Mouse (Mus musculus) lung, adult 2 months (tissue): ENCODE measurements around the gene Timm29.

Source experiments
- CTCF ChIP-seq: fragments of 200-500 bp; IDR thresholded peaks from 2 replicates; pipeline ENCODE4 v1.5.1; 2011; ENCODE audit warnings: mild to moderate bottlenecking, low read length, control low read depth; ENCODE audit not compliant: insufficient read depth
- POLR2A ChIP-seq: fragments of 200-500 bp; IDR thresholded peaks from 2 replicates; pipeline ENCODE4 v1.6.1; 2011; ENCODE audit warnings: low read depth, mild to moderate bottlenecking, control low read depth, low read length, borderline replicate concordance; ENCODE audit errors: extremely low read depth

DNA sequence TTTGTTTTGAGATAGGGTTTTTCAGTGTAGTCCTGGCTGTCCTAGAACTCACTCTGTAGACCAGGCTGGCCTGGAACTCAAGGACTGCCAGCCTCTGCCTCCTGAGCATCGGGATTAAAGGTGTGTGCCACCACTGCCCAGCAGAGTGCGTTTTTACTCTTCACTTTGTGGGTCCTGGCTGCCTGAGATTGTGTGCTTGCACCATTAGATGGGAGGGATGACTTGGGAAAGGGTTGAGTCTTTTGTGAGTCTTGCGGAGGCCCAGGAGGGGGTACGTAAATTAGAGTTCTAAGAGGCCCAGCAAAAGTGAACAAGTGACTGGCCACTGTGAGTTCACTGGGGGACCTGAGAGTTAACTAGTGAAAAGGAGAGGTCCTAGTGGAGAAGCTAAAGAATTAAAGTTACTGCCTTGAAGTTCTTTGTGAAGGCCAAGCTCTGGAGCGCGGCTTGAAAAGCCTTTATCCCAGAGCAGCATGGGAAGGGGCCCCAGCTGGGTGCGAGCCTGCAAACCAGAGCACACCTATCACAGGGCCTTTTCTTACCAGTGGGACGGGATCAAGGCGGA, 47.1 kb upstream of the Timm29 start:
- no peak for TF ChIP-seq CTCF
- peak; percentile 30; the same call in 1 of the 2 replicates for TF ChIP-seq POLR2A
